In genomic region chr2:30865426-30865825, GRCm38 (mm10) we compare ENCODE assay signal across 10 mouse cellular contexts. TPM values are rescaled to one million over a fixed set of nuclear protein-coding genes. Genes with fewer than 3 reads are reported as not detected.
A peak's percentile ranks its signal among the peaks of the same experiment; 100 is the strongest.
DNase-seq lines count a peak whose midpoint lies in the region; ATAC-seq and TF ChIP-seq lines count a peak whose summit lies in the region.
"Had no signal": no experiment of that assay in that cellular context is flagged by ENCODE, and none has a peak within 500 bp of the region (broad histone marks: within the 10 kb centered on the region; RNA-seq: fewer than 3 reads in every experiment).

No protein-coding gene starts in this region.

- no peaks in the 10 kb centered on the region for H3K36me3 ChIP-seq in forebrain, embryonic 11.5 days (ENCODE audit: control insufficient read depth, insufficient read depth, low read length)
- H3K36me3 ChIP-seq in forebrain, embryonic 15.5 days, result no peaks in the 10 kb centered on the region
- no peaks in the 10 kb centered on the region for H3K36me3 ChIP-seq in kidney, postnatal 0 days (ENCODE audit: insufficient read depth, low read length)
- no peaks in the 10 kb centered on the region for H3K36me3 ChIP-seq in embryonic facial prominence, embryonic 15.5 days
- H3K36me3 ChIP-seq in midbrain, embryonic 13.5 days, result no peaks in the 10 kb centered on the region

- no peak for ATAC-seq in forebrain, embryonic 11.5 days (replicated peaks; ENCODE audit: low FRiP score)
- ATAC-seq in forebrain, embryonic 15.5 days (replicated peaks), result no peak
- ATAC-seq in kidney, postnatal 0 days (replicated peaks; ENCODE audit: low FRiP score, low read depth), result no peak
- ATAC-seq in embryonic facial prominence, embryonic 15.5 days (ENCODE audit: insufficient number of reproducible peaks, low FRiP score, low TSS enrichment, low read depth), result no peak
- no peak for ATAC-seq in midbrain, embryonic 13.5 days
- ATAC-seq: inflammation-experienced regulatory T-cells, adult 6 months had no signal

- WGBS in forebrain, embryonic 11.5 days, result 57% methylated on average over 3 of the region's 3 CpGs
- WGBS in forebrain, embryonic 15.5 days, result 57% methylated on average over 3 of the region's 3 CpGs
- WGBS in kidney, postnatal 0 days, result 63% methylated on average over 3 of the region's 3 CpGs
- WGBS in embryonic facial prominence, embryonic 15.5 days, result 53% methylated on average over 3 of the region's 3 CpGs
- WGBS in midbrain, embryonic 13.5 days, result 50% methylated on average over 3 of the region's 3 CpGs

- peak overlapping the region; percentile 43; the same call in 1 of the 2 replicates for H3K4me2 ChIP-seq in forebrain, embryonic 11.5 days (ENCODE audit: low read depth, low read length, severe bottlenecking)
- no peak overlapping the region for H3K4me2 ChIP-seq in forebrain, embryonic 15.5 days (replicated peaks)
- peak overlapping the region; percentile 54 for H3K4me2 ChIP-seq in kidney, postnatal 0 days (ENCODE audit: low read length)
- peak overlapping the region; percentile 58 for H3K4me2 ChIP-seq in embryonic facial prominence, embryonic 15.5 days (replicated peaks)
- H3K4me2 ChIP-seq in midbrain, embryonic 13.5 days (replicated peaks), result peak overlapping the region; percentile 46; the same call in 1 of the 2 replicates

- no peak overlapping the region for H3K9ac ChIP-seq in forebrain, embryonic 11.5 days (ENCODE audit: low read length)
- H3K9ac ChIP-seq in forebrain, embryonic 15.5 days (replicated peaks), result no peak overlapping the region
- H3K9ac ChIP-seq in kidney, postnatal 0 days (ENCODE audit: low read depth, low read length), result no peak overlapping the region
- no peak overlapping the region for H3K9ac ChIP-seq in embryonic facial prominence, embryonic 15.5 days
- no peak overlapping the region for H3K9ac ChIP-seq in midbrain, embryonic 13.5 days (replicated peaks)

- no peak overlapping the region for H3K27ac ChIP-seq in forebrain, embryonic 11.5 days (ENCODE audit: low read depth, low read length)
- H3K27ac ChIP-seq in forebrain, embryonic 15.5 days (replicated peaks), result no peak overlapping the region
- H3K27ac ChIP-seq in kidney, postnatal 0 days, result no peak overlapping the region
- peak overlapping the region; percentile 84 for H3K27ac ChIP-seq in embryonic facial prominence, embryonic 15.5 days (replicated peaks)
- no peak overlapping the region for H3K27ac ChIP-seq in midbrain, embryonic 13.5 days

- peaks cover 8% of the 10 kb centered on the region for H3K27me3 ChIP-seq in forebrain, embryonic 11.5 days (ENCODE audit: control insufficient read depth, insufficient read depth, low read length)
- H3K27me3 ChIP-seq in forebrain, embryonic 15.5 days, result peaks cover 17% of the 10 kb centered on the region; the same call in 1 of the 2 replicates
- no peaks in the 10 kb centered on the region for H3K27me3 ChIP-seq in kidney, postnatal 0 days (ENCODE audit: insufficient read depth, low read length)
- H3K27me3 ChIP-seq in embryonic facial prominence, embryonic 15.5 days, result no peaks in the 10 kb centered on the region
- peaks cover 17% of the 10 kb centered on the region for H3K27me3 ChIP-seq in midbrain, embryonic 13.5 days

- no peak for DNase-seq in forebrain, embryonic 11.5 days (ENCODE audit: low spot score)
- DNase-seq in kidney, postnatal 0 days (ENCODE audit: low spot score), result no peak
- no peak for DNase-seq in kidney, adult 8-10 months
- no peak for DNase-seq in cerebellum, postnatal 10 days
- no peak for DNase-seq in embryo, embryonic 10.5 days (ENCODE audit: low spot score)

- no peak for TF ChIP-seq CTCF in kidney, postnatal 0 days (IDR thresholded peaks at IDR 0.05; ENCODE audit: low read depth)

- peaks cover 6% of the 10 kb centered on the region; the same call in 1 of the 2 replicates for H3K4me1 ChIP-seq in forebrain, embryonic 11.5 days (replicated peaks; ENCODE audit: control insufficient read depth, insufficient read depth, low read length)
- peaks cover 9% of the 10 kb centered on the region for H3K4me1 ChIP-seq in forebrain, embryonic 15.5 days
- 0 out of 2 replicates have a peak, but pooled peaks cover 4% of the 10 kb centered on the region for H3K4me1 ChIP-seq in kidney, postnatal 0 days (replicated peaks; ENCODE audit: insufficient read depth, low read length)
- peaks cover 66% of the 10 kb centered on the region for H3K4me1 ChIP-seq in embryonic facial prominence, embryonic 15.5 days
- H3K4me1 ChIP-seq in midbrain, embryonic 13.5 days (replicated peaks), result peaks cover 4% of the 10 kb centered on the region; the same call in 1 of the 2 replicates

- H3K9me3 ChIP-seq in forebrain, embryonic 11.5 days (ENCODE audit: control insufficient read depth, low read length), result no peaks in the 10 kb centered on the region
- H3K9me3 ChIP-seq in forebrain, embryonic 15.5 days, result no peaks in the 10 kb centered on the region
- no peaks in the 10 kb centered on the region for H3K9me3 ChIP-seq in kidney, postnatal 0 days (replicated peaks; ENCODE audit: low read length)
- H3K9me3 ChIP-seq in embryonic facial prominence, embryonic 15.5 days (replicated peaks), result no peaks in the 10 kb centered on the region
- no peaks in the 10 kb centered on the region for H3K9me3 ChIP-seq in midbrain, embryonic 13.5 days
- H3K9me3 ChIP-seq: megakaryocyte, embryonic 14.5 days had no signal

- H3K4me3 ChIP-seq in forebrain, embryonic 11.5 days (ENCODE audit: low read depth, low read length), result no peak overlapping the region
- no peak overlapping the region for H3K4me3 ChIP-seq in forebrain, embryonic 15.5 days
- H3K4me3 ChIP-seq in kidney, postnatal 0 days (replicated peaks; ENCODE audit: low read depth, low read length), result no peak overlapping the region
- peak overlapping the region; percentile 36 for H3K4me3 ChIP-seq in embryonic facial prominence, embryonic 15.5 days (replicated peaks)
- H3K4me3 ChIP-seq in midbrain, embryonic 13.5 days (replicated peaks), result no peak overlapping the region

RNA-seq across cellular contexts. Expression of gene Prrx2, which starts 30.7 kb away (rescaled TPM):
- polyA plus RNA-seq in forebrain, embryonic 11.5 days (2014; fragmentation: Nextera tagmentation; extraction: Ambion mirVana), result 30.8 and 33.6 TPM in 2 replicates
- polyA plus RNA-seq in forebrain, embryonic 15.5 days (2015; fragmentation: Nextera tagmentation; extraction: Ambion mirVana), result 1.6 and 3.1 TPM in 2 replicates
- 5.8 and 6.9 TPM in 2 replicates for polyA plus RNA-seq in kidney, postnatal 0 days (2015; fragmentation: Nextera tagmentation; extraction: Ambion mirVana)
- 77.3 and 88.8 TPM in 2 replicates for polyA plus RNA-seq in embryonic facial prominence, embryonic 15.5 days (2015; fragmentation: Nextera tagmentation; extraction: Ambion mirVana)
- polyA plus RNA-seq in midbrain, embryonic 13.5 days (2015; fragmentation: Nextera tagmentation; extraction: Ambion mirVana), result 2.0 and 2.8 TPM in 2 replicates
- polyA plus RNA-seq: inflammation-experienced regulatory T-cells, adult 6 months had no signal

RNA-seq across cellular contexts. Expression of gene Asb6, which starts 35.3 kb away (rescaled TPM):
- 41.9 and 42.5 TPM in 2 replicates for polyA plus RNA-seq in forebrain, embryonic 11.5 days (2014; fragmentation: Nextera tagmentation; extraction: Ambion mirVana)
- polyA plus RNA-seq in forebrain, embryonic 15.5 days (2015; fragmentation: Nextera tagmentation; extraction: Ambion mirVana), result 43.3 and 45.3 TPM in 2 replicates
- 26.1 and 26.9 TPM in 2 replicates for polyA plus RNA-seq in kidney, postnatal 0 days (2015; fragmentation: Nextera tagmentation; extraction: Ambion mirVana)
- 37.8 and 37.9 TPM in 2 replicates for polyA plus RNA-seq in embryonic facial prominence, embryonic 15.5 days (2015; fragmentation: Nextera tagmentation; extraction: Ambion mirVana)
- polyA plus RNA-seq in midbrain, embryonic 13.5 days (2015; fragmentation: Nextera tagmentation; extraction: Ambion mirVana), result 41.7 and 43.0 TPM in 2 replicates

RNA-seq across cellular contexts. Expression of gene Ntmt1, which starts 57.8 kb away (rescaled TPM):
- 102 and 118 TPM in 2 replicates for polyA plus RNA-seq in forebrain, embryonic 11.5 days (2014; fragmentation: Nextera tagmentation; extraction: Ambion mirVana)
- 117 and 131 TPM in 2 replicates for polyA plus RNA-seq in forebrain, embryonic 15.5 days (2015; fragmentation: Nextera tagmentation; extraction: Ambion mirVana)
- polyA plus RNA-seq in kidney, postnatal 0 days (2015; fragmentation: Nextera tagmentation; extraction: Ambion mirVana), result 77.4 and 81.4 TPM in 2 replicates
- 85.9 and 87.0 TPM in 2 replicates for polyA plus RNA-seq in embryonic facial prominence, embryonic 15.5 days (2015; fragmentation: Nextera tagmentation; extraction: Ambion mirVana)
- polyA plus RNA-seq in midbrain, embryonic 13.5 days (2015; fragmentation: Nextera tagmentation; extraction: Ambion mirVana), result 121 and 123 TPM in 2 replicates
